Mouse (Mus musculus) CH12.LX (cell line): Measurements from ENCODE around the gene Dusp3. TPM values are rescaled to one million over a fixed set of nuclear protein-coding genes. Genes with fewer than 3 reads are reported as not detected.
A peak's percentile ranks its signal among the peaks of the same experiment; 100 is the strongest.

ENCODE experiments used
- DNase-seq: peaks from one replicate; pipeline ENCODE4 v3.0.0-alpha.2; 2013; ENCODE audit errors: extremely low read depth
- H3K27ac ChIP-seq: 2 replicates; pipeline ENCODE4 v1.5.1; 2012; ENCODE audit warnings: low read depth, mild to moderate bottlenecking, control low read depth, moderate library complexity; ENCODE audit not compliant: insufficient read depth
- H3K27me3 ChIP-seq: replicated peaks from 2 replicates; pipeline ENCODE3; 2012; ENCODE audit warnings: inconsistent platforms
- H3K36me3 ChIP-seq, 2 experiments: replicated peaks in 1 of 2; 2 replicates each; pipeline versions ENCODE3 to v1.6.1; 2012; ENCODE audit warnings: inconsistent platforms in 1 of 2, low read length in 1 of 2, mild to moderate bottlenecking in 1 of 2, mixed read lengths in 1 of 2, moderate library complexity in 1 of 2; ENCODE audit not compliant: control insufficient read depth in 1 of 2, insufficient read depth in 1 of 2
- H3K4me1 ChIP-seq, 2 experiments: 2 replicates each; pipeline ENCODE4 v1.6.1; 2012; ENCODE audit warnings: inconsistent platforms in 1 of 2, moderate library complexity in 1 of 2; ENCODE audit not compliant: insufficient read depth in 2 of 2, control insufficient read depth in 1 of 2
- H3K4me2 ChIP-seq: 2 replicates; pipeline ENCODE4 v1.6.1; 2012; ENCODE audit warnings: low read depth, mild to moderate bottlenecking, control low read depth; ENCODE audit not compliant: poor library complexity, insufficient read depth, severe bottlenecking
- H3K4me3 ChIP-seq, 3 experiments: fragments of 150-350 bp in 1 of 3; sonication (generic) in 1 of 3; replicated peaks in 1 of 3; 2 replicates each; pipeline versions ENCODE3 to v1.5.1; 2011 to 2012; ENCODE audit warnings: low read depth in 2 of 3, low read length in 2 of 3, mild to moderate bottlenecking in 2 of 3, moderate library complexity in 2 of 3, control low read depth in 1 of 3, improper control_type of control experiment in 1 of 3, inconsistent platforms in 1 of 3, mixed read lengths in 1 of 3; ENCODE audit not compliant: poor library complexity in 1 of 3
- H3K79me2 ChIP-seq: replicated peaks from 2 replicates; pipeline ENCODE4 v1.6.1; 2012; ENCODE audit warnings: mild to moderate bottlenecking, moderate library complexity; ENCODE audit not compliant: control insufficient read depth, poor library complexity, insufficient read depth, severe bottlenecking; ENCODE audit errors: extremely low read depth
- H3K9ac ChIP-seq: 2 replicates; pipeline ENCODE4 v1.6.1; 2012; ENCODE audit warnings: low read depth, mild to moderate bottlenecking, control low read depth, moderate library complexity; ENCODE audit not compliant: insufficient read depth
- H3K9me3 ChIP-seq: replicated peaks from 2 replicates; pipeline ENCODE3; 2012; ENCODE audit warnings: low read length, inconsistent platforms, mixed read lengths
- CTCF ChIP-seq, 2 experiments: IDR thresholded peaks in 1 of 2; conservative IDR thresholded peaks in 1 of 2; 2 replicates each; pipeline ENCODE4 v1.5.1; 2011 to 2012; ENCODE audit warnings: low read depth in 2 of 2, low read length in 2 of 2, improper control_type of control experiment in 1 of 2, inconsistent platforms in 1 of 2, mild to moderate bottlenecking in 1 of 2, moderate library complexity in 1 of 2
- JUND ChIP-seq: conservative IDR thresholded peaks from 2 replicates; pipeline ENCODE4 v1.6.1; 2011; ENCODE audit warnings: low read depth, low read length, improper control_type of control experiment
- KAT2A ChIP-seq: IDR thresholded peaks from 2 replicates; pipeline ENCODE4 v1.6.1; 2012; ENCODE audit warnings: low read length, improper control_type of control experiment, inconsistent platforms; ENCODE audit not compliant: insufficient replicate concordance
- MAX ChIP-seq: IDR thresholded peaks from 2 replicates; pipeline ENCODE4 v1.6.1; 2011; ENCODE audit warnings: low read length, improper control_type of control experiment
- MAZ ChIP-seq: IDR thresholded peaks from 2 replicates; pipeline ENCODE4 v1.6.1; 2012; ENCODE audit warnings: low read depth, mild to moderate bottlenecking, inconsistent platforms, low read length, improper control_type of control experiment, moderate library complexity
- MYC ChIP-seq: IDR thresholded peaks from 2 replicates; pipeline ENCODE4 v1.6.1; 2011; ENCODE audit warnings: low read depth, mild to moderate bottlenecking, improper control_type of control experiment, low read length
- POLR2A ChIP-seq: IDR thresholded peaks from 2 replicates; pipeline ENCODE4 v1.6.1; 2011; ENCODE audit warnings: low read depth, mild to moderate bottlenecking, improper control_type of control experiment, low read length
- RCOR1 ChIP-seq: conservative IDR thresholded peaks from 2 replicates; pipeline ENCODE4 v1.6.1; 2012; ENCODE audit warnings: low read depth, mild to moderate bottlenecking, inconsistent platforms, low read length, improper control_type of control experiment
- UBTF ChIP-seq: IDR thresholded peaks from 2 replicates; pipeline ENCODE4 v1.6.1; 2012; ENCODE audit warnings: low read depth, mild to moderate bottlenecking, inconsistent platforms, low read length, improper control_type of control experiment, moderate library complexity
- USF2 ChIP-seq: conservative IDR thresholded peaks from 2 replicates; pipeline ENCODE4 v1.6.1; 2011; ENCODE audit warnings: low read depth, low read length, improper control_type of control experiment
- ZKSCAN1 ChIP-seq: IDR thresholded peaks from 2 replicates; pipeline ENCODE4 v1.6.1; 2012; ENCODE audit warnings: low read depth, inconsistent platforms, low read length, improper control_type of control experiment, borderline replicate concordance
- ZNF384 ChIP-seq: IDR thresholded peaks from 2 replicates; pipeline ENCODE4 v1.6.1; 2012; ENCODE audit warnings: low read depth, low read length, improper control_type of control experiment, inconsistent platforms
- dilution Hi-C: fragments of 300-500 bp; cut with MboI; formaldehyde crosslinking; loops from 2 replicates; pipeline ENCODE4 v1.14.3; 2020; ENCODE audit warnings: low sequenced_read_pairs; ENCODE audit not compliant: extremely low pct_unique_long_range_greater_than_20kb, extremely low pct_ligation_motif_present
- in situ Hi-C: fragments of 300-500 bp; cut with MboI; formaldehyde crosslinking; loops from 3 replicates; pipeline ENCODE4 v1.14.3; 2019; ENCODE audit warnings: low sequenced_read_pairs, low pct_ligation_motif_present, low pct_unique_long_range_greater_than_20kb, mixed read lengths
- polyA plus RNA-seq: library from polyadenylated mRNA; unstranded; fragments of >175 nt; gene quantifications from 2 replicates; pipeline ENCODE4 v1.2.1, GENCODE M21; 2012; ENCODE audit warnings: low read depth; ENCODE audit not compliant: insufficient read length
- total RNA-seq, 2 experiments: library from RNA; depleted of rRNA; stranded (reverse); fragments of 300-350 nt in 1 of 2; fragments of >200 nt in 1 of 2; gene quantifications; 2 replicates each; pipeline ENCODE4 v1.2.3; 2012 to 2014

Gene Dusp3
- total and polyA plus RNA-seq, 3 experiments = 5.6 to 23.6 (median 20.8) TPM

DNA sequence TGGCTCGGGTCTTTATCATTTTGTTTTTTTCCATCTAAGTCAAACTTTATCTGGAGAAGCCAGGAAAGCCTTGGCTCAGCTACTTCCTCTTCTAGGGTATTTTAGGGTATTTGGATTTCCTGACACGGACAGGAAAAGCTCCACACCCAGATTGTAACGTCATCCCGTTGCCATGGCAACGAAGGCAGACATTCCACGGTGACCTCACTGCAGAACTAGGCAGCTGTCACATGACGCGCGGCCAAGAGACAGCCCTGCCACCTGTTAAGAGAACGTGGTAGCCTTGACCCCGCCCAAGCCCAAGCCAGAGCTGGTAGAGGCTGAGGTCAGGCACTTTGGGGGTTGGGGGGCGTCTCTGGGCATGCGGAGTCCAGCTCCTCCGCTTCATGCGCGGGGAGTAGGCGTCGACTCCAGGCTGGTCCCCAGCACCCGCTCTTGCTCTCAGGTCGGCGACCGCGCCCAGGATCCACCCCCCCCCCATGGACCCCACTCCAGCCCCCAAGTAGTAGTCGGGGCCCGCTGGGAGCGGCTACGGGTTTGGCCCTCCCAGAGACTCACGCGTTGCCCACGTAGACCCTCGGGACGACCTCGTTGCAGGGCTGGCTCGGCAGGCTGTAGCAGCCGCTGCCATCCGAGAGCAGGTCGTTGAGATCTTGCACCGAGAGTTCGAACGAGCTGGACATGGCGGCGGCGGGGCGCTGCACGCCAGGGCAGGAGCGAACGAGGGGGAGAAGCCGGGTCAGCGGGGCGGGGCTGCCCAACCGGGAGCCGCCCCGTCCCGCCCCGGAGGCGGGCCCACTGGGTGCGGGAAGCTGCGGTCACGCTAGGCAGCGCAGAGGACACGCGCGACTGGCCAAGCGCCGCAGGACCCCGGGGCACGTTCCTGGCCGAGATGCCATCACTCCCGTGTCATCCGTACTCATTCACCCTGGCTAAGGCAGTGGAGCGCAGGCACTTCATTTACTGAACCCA is 2.5 kb downstream of the Dusp3 start, which contains the start of gene Cfap97d1 (continued):
- TF ChIP-seq ZKSCAN1 = no peak
- TF ChIP-seq USF2 = peak; percentile 89
- no peak; the same call in 1 of the 2 replicates for TF ChIP-seq RCOR1
- peak; percentile 83; the same call in 1 of the 2 replicates for TF ChIP-seq UBTF
- TF ChIP-seq MYC = peak; percentile 72; the same call in 1 of the 2 replicates
- peak; percentile 44; the same call in 1 of the 2 replicates for TF ChIP-seq MAZ
- peak; percentile 91 for TF ChIP-seq MAX
- TF ChIP-seq KAT2A = no peak
- no peak for TF ChIP-seq ZNF384

DNA sequence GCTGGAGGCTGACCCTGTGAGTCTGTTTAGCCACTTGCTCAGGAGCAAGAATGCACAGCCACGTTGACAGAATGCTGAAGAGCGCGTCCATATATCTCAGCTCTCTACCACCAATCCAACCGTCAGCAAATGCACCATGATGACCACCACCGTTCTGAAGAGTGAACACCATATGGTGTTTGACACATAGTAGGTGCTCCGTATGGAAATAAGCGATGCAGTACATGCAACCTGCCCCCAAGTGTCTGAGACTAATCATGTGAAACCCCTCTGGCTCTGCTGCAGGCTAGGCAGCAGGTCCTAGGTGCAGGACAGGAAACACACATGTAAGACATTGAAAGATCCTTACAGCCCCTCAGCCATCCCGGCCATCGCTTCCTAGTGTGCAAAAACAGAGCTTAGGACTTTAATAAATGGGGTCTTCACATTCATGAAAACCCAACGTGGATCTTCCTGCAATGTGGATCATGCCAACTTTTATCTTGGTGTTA is 3.3 kb downstream of the Dusp3 start:
- DNase-seq = peak; percentile 14
- Histone ChIP-seq H3K4me1 (peaks cover 14 to 40% of the 10 kb centered on the region in 2 experiments), H3K27ac (no peak overlapping the region), H3K27me3 (peaks cover 31% of the 10 kb centered on the region), H3K4me3 (peak overlapping the region; percentile 0 to 57 (median 48)), H3K9ac (no peak overlapping the region), H3K9me3 (no peaks in the 10 kb centered on the region), H3K79me2 (no peaks in the 10 kb centered on the region), H3K36me3 (peaks cover 19 to 42% of the 10 kb centered on the region in 2 experiments), H3K4me2 (peak overlapping the region; percentile 69; the same call in 1 of the 2 replicates)
- dilution Hi-C loops (no loop called here), in situ Hi-C loops (no loop called here)
- no peak for TF ChIP-seq CTCF (conservative IDR thresholded peaks at IDR 0.05 in 1 of 2, IDR thresholded peaks at IDR 0.05 in 1 of 2; ENCODE audit: low read depth in 2 of 2, low read length in 2 of 2)
- peak; percentile 74 for TF ChIP-seq ZKSCAN1

DNA sequence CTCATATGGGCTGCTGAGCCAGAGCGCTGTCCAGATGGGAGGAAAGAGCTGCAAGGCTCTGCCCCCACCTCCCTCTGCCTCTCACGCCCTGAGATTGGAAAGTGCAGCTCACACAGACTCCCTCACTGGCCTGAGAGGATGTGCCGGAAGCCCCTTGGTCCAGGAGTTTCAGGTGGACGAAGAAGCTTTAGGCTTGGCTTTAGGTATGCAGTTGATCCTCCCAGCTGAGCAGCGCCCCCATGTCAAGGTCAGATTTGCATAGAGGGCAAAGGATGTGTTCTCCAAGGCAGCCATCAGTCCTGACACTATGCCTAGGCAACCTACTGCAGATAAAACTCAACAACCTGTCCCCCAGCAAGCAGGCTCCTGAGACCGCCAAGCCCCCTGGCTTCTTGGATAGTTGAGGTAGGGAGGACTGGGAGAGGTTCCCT is 3.8 kb downstream of the Dusp3 start:
- dilution Hi-C loops = no loop called here
- H3K9ac ChIP-seq = no peak overlapping the region
- peaks cover 26% of the 10 kb centered on the region for H3K27me3 ChIP-seq
- H3K4me1 ChIP-seq = peaks cover 14 to 40% of the 10 kb centered on the region in 2 experiments
- in situ Hi-C loops = no loop called here
- no peaks in the 10 kb centered on the region for H3K79me2 ChIP-seq
- no peak for TF ChIP-seq JUND
- no peak for TF ChIP-seq POLR2A
- H3K27ac ChIP-seq = no peak overlapping the region
- H3K4me2 ChIP-seq = no peak overlapping the region
- peak; percentile 19 for DNase-seq
- no peaks in the 10 kb centered on the region for H3K9me3 ChIP-seq
- peaks cover 19 to 47% of the 10 kb centered on the region in 2 experiments for H3K36me3 ChIP-seq
- H3K4me3 ChIP-seq = peak overlapping the region in 1 of 3 experiments; percentile 0
